1 mouse cellular context compared by ENCODE assay signal in the genomic region with DNA sequence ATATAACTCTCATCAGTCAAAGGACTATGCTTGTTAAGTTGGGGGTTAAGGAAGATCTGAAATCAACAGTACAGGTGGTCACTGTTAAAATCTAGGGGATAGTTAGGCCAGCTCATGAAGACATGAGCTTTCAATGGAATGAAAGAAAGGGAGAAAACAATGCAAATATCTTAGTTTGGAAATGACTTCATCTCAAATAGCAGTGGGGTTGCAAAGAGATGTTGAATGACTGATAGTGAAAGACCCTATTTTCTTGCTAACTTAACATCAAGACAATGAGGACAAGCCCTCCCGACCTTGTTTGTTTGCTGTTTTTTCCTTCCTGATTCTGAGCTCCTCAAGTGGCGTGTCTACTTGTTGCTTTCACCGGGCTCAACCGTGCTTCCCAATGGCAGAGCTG.
TF ChIP-seq lines count a peak whose summit lies in the region.

No protein-coding gene starts in this region.

TF ChIP-seq in CH12.LX, 34 proteins besides CTCF, POLR2A, EP300 and RAD21 (continued from another document):
- no peak for TF ChIP-seq USF1 (IDR thresholded peaks at IDR 0.05; ENCODE audit: low read depth, low read length)
- peak; percentile 49; the same call in 1 of the 2 replicates for TF ChIP-seq MAZ (IDR thresholded peaks at IDR 0.05; ENCODE audit: low read depth, low read length)
- peak; percentile 65 for TF ChIP-seq BHLHE40 (IDR thresholded peaks at IDR 0.05; ENCODE audit: low read depth, low read length)
- no peak for TF ChIP-seq USF2 (conservative IDR thresholded peaks at IDR 0.05; ENCODE audit: low read depth, low read length)
- TF ChIP-seq CHD2 (IDR thresholded peaks at IDR 0.05; ENCODE audit: low read length): peak; percentile 61
- TF ChIP-seq RCOR1 (conservative IDR thresholded peaks at IDR 0.05; ENCODE audit: low read depth, low read length): peak; percentile 74; the same call in 1 of the 2 replicates
- 0 out of 2 replicates have a peak, but pooled peaks have one; percentile 32 for TF ChIP-seq MAX (IDR thresholded peaks at IDR 0.05; ENCODE audit: low read length)
- TF ChIP-seq ZKSCAN1 (IDR thresholded peaks at IDR 0.05; ENCODE audit: borderline replicate concordance, low read depth, low read length): no peak
- TF ChIP-seq NRF1 (IDR thresholded peaks at IDR 0.05; ENCODE audit: low read depth, low read length): no peak
- TF ChIP-seq JUND (conservative IDR thresholded peaks at IDR 0.05; ENCODE audit: low read depth, low read length): peak; percentile 99
- TF ChIP-seq ZNF384 (IDR thresholded peaks at IDR 0.05; ENCODE audit: low read depth, low read length): no peak
- TF ChIP-seq POLR2AphosphoS2 (IDR thresholded peaks at IDR 0.05; ENCODE audit: low read depth, low read length): no peak
- TF ChIP-seq ETS1 (conservative IDR thresholded peaks at IDR 0.05; ENCODE audit: low read depth, low read length): peak; percentile 87
- no peak for TF ChIP-seq MAFK (IDR thresholded peaks at IDR 0.05; ENCODE audit: insufficient replicate concordance, low read length)
